Mouse (Mus musculus) adipocyte (in vitro differentiated cells): ENCODE measurements around the gene Rps5.
"Not testable (repeated sequence)": the region's sequence is repeated elsewhere in the genome, so short reads cannot be mapped to it uniquely, and the experiment has no call there.

Source experiments
- DNase-seq: peaks from one replicate; pipeline ENCODE4 v3.0.0-alpha.2; 2016; ENCODE audit warnings: low spot score

Rps5 gene

GRCm38 (mm10) chr7:12921705-12922465 lies at the start of gene Rps5:
Rps5 (plus strand) TSS chr7:12922290.
- DNase-seq: peak; percentile 98

GRCm38 (mm10) chr7:12874301-12874700 lies 47.8 kb upstream of the Rps5 start:
- peak; percentile 58 for DNase-seq

GRCm38 (mm10) chr7:12880036-12880435 lies 42.1 kb upstream of the Rps5 start:
- no peak for DNase-seq

GRCm38 (mm10) chr7:12880497-12880896 lies 41.6 kb upstream of the Rps5 start:
- DNase-seq: not testable (repeated sequence)

- peak; percentile 91 for DNase-seq
Measured at GRCm38 (mm10) chr7:12880911-12881660, 41.0 kb upstream of the Rps5 start, which contains the start of gene Zfp128. Zfp128 (plus strand) TSS chr7:12881177.

GRCm38 (mm10) chr7:12886563-12887266 lies 35.4 kb upstream of the Rps5 start:
- DNase-seq: no peak

- DNase-seq: no peak
Measured at GRCm38 (mm10) chr7:12887585-12887984, 34.5 kb upstream of the Rps5 start.

GRCm38 (mm10) chr7:12890928-12891327 lies 31.2 kb upstream of the Rps5 start:
- no peak for DNase-seq

- DNase-seq: no peak
Measured at GRCm38 (mm10) chr7:12891334-12891733, 30.8 kb upstream of the Rps5 start.

GRCm38 (mm10) chr7:12897655-12898410 lies 24.3 kb upstream of the Rps5 start, which contains the start of gene Zscan22:
Zscan22 (plus strand) TSS chr7:12897815.
- peak; percentile 94 for DNase-seq

- DNase-seq: no peak
Measured at GRCm38 (mm10) chr7:12901517-12901916, 20.6 kb upstream of the Rps5 start.

- DNase-seq: no peak
Measured at GRCm38 (mm10) chr7:12903623-12904022, 18.5 kb upstream of the Rps5 start.

- no peak for DNase-seq
Measured at GRCm38 (mm10) chr7:12905146-12905545, 16.9 kb upstream of the Rps5 start.

- DNase-seq: peak; percentile 22
Measured at GRCm38 (mm10) chr7:12909498-12909962, 12.6 kb upstream of the Rps5 start.

GRCm38 (mm10) chr7:12910181-12910668 lies 11.9 kb upstream of the Rps5 start:
- DNase-seq: no peak

GRCm38 (mm10) chr7:12913556-12913955 lies 8.5 kb upstream of the Rps5 start:
- DNase-seq: peak; percentile 30

GRCm38 (mm10) chr7:12920495-12920894 lies 1.6 kb upstream of the Rps5 start:
- DNase-seq: not testable (repeated sequence)

GRCm38 (mm10) chr7:12921318-12921704 lies 779 bp upstream of the Rps5 start:
- no peak for DNase-seq

- no peak for DNase-seq
Measured at GRCm38 (mm10) chr7:12922729-12923128, 639 bp downstream of the Rps5 start.

- no peak for DNase-seq
Measured at GRCm38 (mm10) chr7:12926316-12926715, 4.2 kb downstream of the Rps5 start.

- DNase-seq: no peak
Measured at GRCm38 (mm10) chr7:12927191-12927680, 5.1 kb downstream of the Rps5 start, which contains the start of gene Rnf225. Rnf225 (plus strand) TSS chr7:12927416.
